Mouse (Mus musculus): ENCODE measurements around the gene Cfap58. TPM values are rescaled to one million over a fixed set of nuclear protein-coding genes. Genes with fewer than 3 reads are reported as not detected.

Gene Cfap58
- total and polyA plus RNA-seq, 2 experiments: not detected

GRCm38 (mm10) chr19:48025366-48025765, 87.9 kb downstream of the Cfap58 start:
- H3K79me2 ChIP-seq (ENCODE audit: control insufficient read depth, insufficient read depth, low read length): no peaks in the 10 kb centered on the region
- no peak overlapping the region for H3K9ac ChIP-seq (ENCODE audit: low read depth, low read length)
- WGBS: 87% methylated on average over 8 of the region's 8 CpGs
- TF ChIP-seq CTCF (IDR thresholded peaks at IDR 0.05; ENCODE audit: low read depth, low read length) (no peak), POLR2A (IDR thresholded peaks at IDR 0.05; ENCODE audit: extremely low read depth, insufficient read depth, low read length) (no peak)
- H3K27me3 ChIP-seq (ENCODE audit: control insufficient read depth, insufficient read depth, low read length): no peaks in the 10 kb centered on the region
- H3K27ac ChIP-seq (replicated peaks; ENCODE audit: insufficient read depth, low read depth, low read length): no peak overlapping the region
- no peak for DNase-seq (ENCODE audit: extremely low read depth, low read depth, low spot score)
- no peaks in the 10 kb centered on the region for H3K36me3 ChIP-seq (ENCODE audit: control insufficient read depth, insufficient read depth, low read length)
- no peak overlapping the region for H3K4me3 ChIP-seq (ENCODE audit: insufficient read depth, low read depth, low read length)
- H3K4me1 ChIP-seq (ENCODE audit: control insufficient read depth, insufficient read depth, low read length): no peaks in the 10 kb centered on the region

GRCm38 (mm10) chr19:48026882-48027281, 89.4 kb downstream of the Cfap58 start:
- Histone ChIP-seq H3K27me3 (ENCODE audit: control insufficient read depth, insufficient read depth, low read length) (no peaks in the 10 kb centered on the region), H3K27ac (replicated peaks; ENCODE audit: insufficient read depth, low read depth, low read length) (no peak overlapping the region), H3K4me3 (ENCODE audit: insufficient read depth, low read depth, low read length) (no peak overlapping the region), H3K9ac (ENCODE audit: low read depth, low read length) (no peak overlapping the region), H3K36me3 (ENCODE audit: control insufficient read depth, insufficient read depth, low read length) (no peaks in the 10 kb centered on the region), H3K79me2 (ENCODE audit: control insufficient read depth, insufficient read depth, low read length) (no peaks in the 10 kb centered on the region), H3K4me1 (ENCODE audit: control insufficient read depth, insufficient read depth, low read length) (no peaks in the 10 kb centered on the region)
- 15% methylated on average over 2 of the region's 2 CpGs for WGBS
- no peak for DNase-seq (ENCODE audit: extremely low read depth, low read depth, low spot score)
- TF ChIP-seq CTCF (IDR thresholded peaks at IDR 0.05; ENCODE audit: low read depth, low read length) (no peak), POLR2A (IDR thresholded peaks at IDR 0.05; ENCODE audit: extremely low read depth, insufficient read depth, low read length) (no peak)

- Histone ChIP-seq H3K4me1 (ENCODE audit: control insufficient read depth, insufficient read depth, low read length) (no peaks in the 10 kb centered on the region), H3K27me3 (ENCODE audit: control insufficient read depth, insufficient read depth, low read length) (no peaks in the 10 kb centered on the region), H3K9ac (ENCODE audit: low read depth, low read length) (no peak overlapping the region), H3K4me3 (ENCODE audit: insufficient read depth, low read depth, low read length) (no peak overlapping the region), H3K36me3 (ENCODE audit: control insufficient read depth, insufficient read depth, low read length) (no peaks in the 10 kb centered on the region), H3K79me2 (ENCODE audit: control insufficient read depth, insufficient read depth, low read length) (no peaks in the 10 kb centered on the region), H3K27ac (replicated peaks; ENCODE audit: insufficient read depth, low read depth, low read length) (no peak overlapping the region)
- 86% methylated on average over 8 of the region's 8 CpGs for WGBS
- DNase-seq (ENCODE audit: extremely low read depth, low read depth, low spot score): no peak
- TF ChIP-seq POLR2A (IDR thresholded peaks at IDR 0.05; ENCODE audit: extremely low read depth, insufficient read depth, low read length) (no peak), CTCF (IDR thresholded peaks at IDR 0.05; ENCODE audit: low read depth, low read length) (no peak)
These were observed 102.1 kb downstream of the Cfap58 start for GRCm38 (mm10) chr19:48039554-48039953.

GRCm38 (mm10) chr19:48047315-48047714, 109.8 kb downstream of the Cfap58 start:
- Histone ChIP-seq H3K4me1 (ENCODE audit: control insufficient read depth, insufficient read depth, low read length) (no peaks in the 10 kb centered on the region), H3K9ac (ENCODE audit: low read depth, low read length) (no peak overlapping the region), H3K36me3 (ENCODE audit: control insufficient read depth, insufficient read depth, low read length) (no peaks in the 10 kb centered on the region), H3K27me3 (ENCODE audit: control insufficient read depth, insufficient read depth, low read length) (no peaks in the 10 kb centered on the region), H3K79me2 (ENCODE audit: control insufficient read depth, insufficient read depth, low read length) (no peaks in the 10 kb centered on the region), H3K27ac (replicated peaks; ENCODE audit: insufficient read depth, low read depth, low read length) (no peak overlapping the region), H3K4me3 (ENCODE audit: insufficient read depth, low read depth, low read length) (no peak overlapping the region)
- WGBS: 86% methylated on average over 7 of the region's 7 CpGs
- no peak for DNase-seq (ENCODE audit: extremely low read depth, low read depth, low spot score)
- TF ChIP-seq POLR2A (IDR thresholded peaks at IDR 0.05; ENCODE audit: extremely low read depth, insufficient read depth, low read length) (no peak), CTCF (IDR thresholded peaks at IDR 0.05; ENCODE audit: low read depth, low read length) (no peak)

GRCm38 (mm10) chr19:48049361-48049760, 111.9 kb downstream of the Cfap58 start:
- 67% methylated on average over 3 of the region's 3 CpGs for WGBS
- H3K4me3 ChIP-seq (ENCODE audit: insufficient read depth, low read depth, low read length): no peak overlapping the region
- no peaks in the 10 kb centered on the region for H3K79me2 ChIP-seq (ENCODE audit: control insufficient read depth, insufficient read depth, low read length)
- H3K4me1 ChIP-seq (ENCODE audit: control insufficient read depth, insufficient read depth, low read length): no peaks in the 10 kb centered on the region
- peak; percentile 14 for DNase-seq (ENCODE audit: extremely low read depth, low read depth, low spot score)
- H3K9ac ChIP-seq (ENCODE audit: low read depth, low read length): no peak overlapping the region
- H3K27ac ChIP-seq (replicated peaks; ENCODE audit: insufficient read depth, low read depth, low read length): no peak overlapping the region
- H3K27me3 ChIP-seq (ENCODE audit: control insufficient read depth, insufficient read depth, low read length): no peaks in the 10 kb centered on the region
- no peak for TF ChIP-seq CTCF (IDR thresholded peaks at IDR 0.05; ENCODE audit: low read depth, low read length)
- no peak for TF ChIP-seq POLR2A (IDR thresholded peaks at IDR 0.05; ENCODE audit: extremely low read depth, insufficient read depth, low read length)
- H3K36me3 ChIP-seq (ENCODE audit: control insufficient read depth, insufficient read depth, low read length): no peaks in the 10 kb centered on the region

- Histone ChIP-seq H3K36me3 (ENCODE audit: control insufficient read depth, insufficient read depth, low read length) (no peaks in the 10 kb centered on the region), H3K4me1 (ENCODE audit: control insufficient read depth, insufficient read depth, low read length) (no peaks in the 10 kb centered on the region), H3K27me3 (ENCODE audit: control insufficient read depth, insufficient read depth, low read length) (no peaks in the 10 kb centered on the region), H3K9ac (ENCODE audit: low read depth, low read length) (no peak overlapping the region), H3K4me3 (ENCODE audit: insufficient read depth, low read depth, low read length) (no peak overlapping the region), H3K79me2 (ENCODE audit: control insufficient read depth, insufficient read depth, low read length) (no peaks in the 10 kb centered on the region), H3K27ac (replicated peaks; ENCODE audit: insufficient read depth, low read depth, low read length) (no peak overlapping the region)
- DNase-seq (ENCODE audit: extremely low read depth, low read depth, low spot score): peak; percentile 35
- no peak for TF ChIP-seq CTCF (IDR thresholded peaks at IDR 0.05; ENCODE audit: low read depth, low read length)
- no peak for TF ChIP-seq POLR2A (IDR thresholded peaks at IDR 0.05; ENCODE audit: extremely low read depth, insufficient read depth, low read length)
- WGBS: 44% methylated on average over 2 of the region's 2 CpGs
These were observed 125.8 kb downstream of the Cfap58 start for GRCm38 (mm10) chr19:48063289-48063688.
